Mouse (Mus musculus) megakaryocyte, embryonic 14.5 days (primary cell): ENCODE results near the gene H2-D1. TPM values are rescaled to one million over a fixed set of nuclear protein-coding genes. Genes with fewer than 3 reads are reported as not detected.

Source experiments
- H3K27me3 ChIP-seq: replicated peaks from 2 replicates; pipeline ENCODE3; 2012; ENCODE audit warnings: inconsistent platforms
- H3K36me3 ChIP-seq: replicated peaks from 2 replicates; pipeline ENCODE3; 2012; ENCODE audit warnings: low read length, inconsistent platforms, mixed read lengths
- H3K4me1 ChIP-seq: 2 replicates; pipeline ENCODE4 v1.6.1; 2012; ENCODE audit warnings: inconsistent platforms
- H3K4me3 ChIP-seq: replicated peaks from 2 replicates; pipeline ENCODE3; 2012; ENCODE audit warnings: moderate library complexity, mild to moderate bottlenecking, inconsistent platforms
- H3K9me3 ChIP-seq: 2 replicates; pipeline ENCODE4 v1.6.1; 2012; ENCODE audit warnings: inconsistent platforms
- FLI1 ChIP-seq: IDR thresholded peaks from 2 replicates; pipeline ENCODE4 v1.6.1; 2012; ENCODE audit warnings: low read length, inconsistent platforms, mixed read lengths
- GATA1 ChIP-seq: IDR thresholded peaks from 3 replicates; pipeline ENCODE4 v1.6.1; 2012; ENCODE audit warnings: mixed read lengths, low read length, inconsistent platforms, borderline replicate concordance
- polyA plus RNA-seq: library from polyadenylated mRNA; stranded (reverse); fragments of >175 nt; gene quantifications from 2 replicates; pipeline ENCODE4 v1.2.3, GENCODE M21; 2012; ENCODE audit warnings: low replicate concordance; ENCODE audit not compliant: insufficient read depth

H2-D1 gene
- polyA plus RNA-seq, 1 experiment = 362 TPM

- Histone ChIP-seq H3K27me3 (no peaks in the 10 kb centered on the region), H3K9me3 (no peaks in the 10 kb centered on the region), H3K36me3 (peaks cover 31% of the 10 kb centered on the region), H3K4me1 (peaks cover 58% of the 10 kb centered on the region), H3K4me3 (no peak overlapping the region)
- TF ChIP-seq FLI1 (no peak), GATA1 (no peak)
Observed at GRCm38 (mm10) chr17:35239700-35240099, 22.8 kb upstream of the H2-D1 start.

DNA sequence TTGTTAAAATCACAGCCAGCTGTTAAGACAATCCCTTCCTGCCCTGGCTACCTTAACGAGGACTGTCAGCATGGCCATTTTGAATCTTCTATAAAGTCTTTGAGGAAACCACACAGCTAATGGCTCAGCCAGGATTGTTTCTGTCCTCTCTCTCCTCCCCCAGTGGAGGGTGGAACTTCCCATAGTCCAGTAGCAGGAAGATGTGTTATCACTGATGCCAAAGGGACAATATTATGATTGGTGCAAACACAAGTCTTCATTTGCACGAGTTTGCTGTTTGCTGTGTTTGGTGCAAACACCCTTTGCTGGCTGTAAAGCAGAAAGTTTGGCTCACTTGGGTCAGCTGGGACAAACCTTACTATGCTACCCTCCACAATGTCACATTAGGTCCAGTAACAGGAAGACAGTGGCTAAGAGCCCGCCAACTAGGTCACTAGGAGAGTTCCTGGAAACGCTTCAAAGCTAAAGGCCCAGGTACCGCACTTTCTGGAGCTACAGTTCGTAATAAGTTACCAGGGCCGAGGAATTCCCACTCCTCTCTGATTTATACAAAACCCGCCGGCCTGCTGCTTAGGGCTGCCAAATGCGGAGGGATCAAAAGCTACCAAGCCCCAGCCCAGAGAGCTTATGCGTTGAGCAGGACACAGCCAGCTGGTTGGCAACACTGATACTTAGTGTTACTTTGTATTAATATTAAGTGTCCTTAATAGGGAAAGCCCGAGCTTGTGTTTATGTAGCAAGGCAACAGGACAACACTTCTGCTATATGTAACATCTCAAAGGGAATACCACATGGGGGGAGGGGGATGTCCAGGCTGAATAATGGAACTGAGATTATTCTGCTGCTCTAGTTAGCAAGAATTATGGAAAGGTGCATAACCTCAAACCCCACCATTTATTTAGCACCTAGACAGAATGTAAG is 21.9 kb upstream of the H2-D1 start:
- TF ChIP-seq GATA1 (no peak), FLI1 (no peak)
- peaks cover 63% of the 10 kb centered on the region for H3K4me1 ChIP-seq
- H3K36me3 ChIP-seq = peaks cover 40% of the 10 kb centered on the region
- H3K9me3 ChIP-seq = no peaks in the 10 kb centered on the region
- H3K4me3 ChIP-seq = peak overlapping the region; percentile 95
- no peaks in the 10 kb centered on the region for H3K27me3 ChIP-seq

DNA sequence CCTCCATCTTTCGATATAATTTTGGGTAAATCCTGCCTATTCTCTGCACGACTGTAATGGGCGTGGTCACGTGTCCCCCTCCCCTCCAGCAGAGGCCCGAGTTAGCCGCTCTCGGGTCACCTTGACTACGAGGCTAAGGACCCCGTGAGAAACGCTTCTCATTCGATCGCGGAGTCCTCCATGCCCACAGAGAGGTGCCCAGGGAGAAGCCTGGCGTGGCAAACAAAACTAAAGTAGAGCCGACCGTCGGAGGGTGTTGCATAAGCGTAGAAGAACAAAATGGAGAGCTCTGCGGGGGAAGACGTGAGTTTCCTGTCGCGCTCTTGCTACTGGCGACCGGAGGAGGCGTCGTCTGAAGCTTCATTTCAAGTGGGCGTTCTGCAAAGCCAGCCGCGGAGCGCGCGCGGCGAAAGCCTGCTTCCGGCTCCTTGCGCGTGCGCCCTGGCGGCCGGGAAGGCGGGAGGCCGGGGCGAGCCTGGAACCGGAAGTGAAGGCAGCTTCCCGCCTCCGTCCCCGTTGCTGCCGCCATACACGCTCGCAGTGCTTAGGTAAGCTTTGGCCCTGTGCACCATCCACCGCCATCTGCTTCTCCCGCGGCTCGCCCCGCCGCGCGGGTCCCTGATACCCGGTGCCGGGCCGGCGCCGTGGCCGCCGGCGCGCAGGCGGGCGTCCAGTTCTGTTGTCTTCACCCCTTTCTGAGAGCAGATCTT is 21.1 kb upstream of the H2-D1 start, which contains the start of gene Ddx39b:
Gene Ddx39b, plus strand, starts transcription at position 442 of the 710 bp plus-strand sequence.
- H3K36me3 ChIP-seq = peaks cover 49% of the 10 kb centered on the region
- TF ChIP-seq GATA1 (no peak), FLI1 (peak; percentile 98)
- peak within 1 kb of the TSS; percentile 95 for H3K4me3 ChIP-seq
- no peaks in the 10 kb centered on the region for H3K27me3 ChIP-seq
- H3K9me3 ChIP-seq = no peaks in the 10 kb centered on the region
- peaks cover 67% of the 10 kb centered on the region for H3K4me1 ChIP-seq

DNA sequence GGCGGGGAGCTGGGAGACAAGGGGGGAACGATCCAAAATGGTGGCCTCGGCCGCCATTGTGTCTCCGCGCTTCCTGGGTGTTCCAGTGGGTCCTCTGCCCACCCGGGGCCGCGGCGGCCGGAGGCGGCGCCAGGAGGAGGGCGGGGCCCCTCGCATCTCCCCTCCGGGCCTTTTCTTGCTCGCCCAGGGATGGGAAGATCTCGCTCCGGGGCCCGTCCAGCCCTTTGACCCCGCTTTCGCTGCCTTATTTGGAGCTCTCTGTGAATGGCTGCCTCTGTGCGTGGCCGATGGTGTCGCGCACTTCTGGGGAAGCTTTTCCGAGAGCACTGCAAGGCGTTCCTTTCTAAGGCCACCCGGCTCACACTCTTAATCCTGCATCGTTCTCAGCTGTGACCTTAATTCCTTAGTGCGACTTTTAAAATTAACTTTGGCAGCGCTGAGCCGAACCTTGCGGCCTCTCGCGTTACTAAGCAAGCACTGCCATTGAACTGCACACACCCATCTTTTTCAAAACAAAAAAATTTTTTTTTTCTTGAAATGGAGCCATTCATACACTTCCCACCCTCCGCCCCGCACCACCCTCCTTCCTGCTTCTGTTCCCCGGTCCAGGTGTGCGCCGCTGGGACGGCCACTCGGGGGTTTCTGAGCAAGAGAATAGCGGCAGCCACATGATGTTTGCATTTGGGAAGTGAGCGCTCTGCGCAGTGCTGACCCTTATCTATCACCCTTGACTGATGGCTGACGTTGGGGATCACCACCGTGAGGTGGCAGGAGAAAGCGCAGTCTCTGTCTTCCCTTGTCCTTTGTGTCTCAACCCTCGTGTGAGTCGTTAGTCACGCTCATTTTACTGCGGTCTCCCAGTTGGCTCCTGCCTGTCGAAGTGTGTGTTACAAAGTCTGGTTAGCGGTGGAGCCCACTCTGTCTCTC is 20.3 kb upstream of the H2-D1 start:
- Histone ChIP-seq H3K4me1 (peaks cover 69% of the 10 kb centered on the region), H3K4me3 (peak overlapping the region; percentile 95), H3K9me3 (no peaks in the 10 kb centered on the region), H3K36me3 (peaks cover 53% of the 10 kb centered on the region), H3K27me3 (peaks cover 2% of the 10 kb centered on the region)
- TF ChIP-seq GATA1 (peak; percentile 81; the same call in 1 of the 3 replicates), FLI1 (no peak)

DNA sequence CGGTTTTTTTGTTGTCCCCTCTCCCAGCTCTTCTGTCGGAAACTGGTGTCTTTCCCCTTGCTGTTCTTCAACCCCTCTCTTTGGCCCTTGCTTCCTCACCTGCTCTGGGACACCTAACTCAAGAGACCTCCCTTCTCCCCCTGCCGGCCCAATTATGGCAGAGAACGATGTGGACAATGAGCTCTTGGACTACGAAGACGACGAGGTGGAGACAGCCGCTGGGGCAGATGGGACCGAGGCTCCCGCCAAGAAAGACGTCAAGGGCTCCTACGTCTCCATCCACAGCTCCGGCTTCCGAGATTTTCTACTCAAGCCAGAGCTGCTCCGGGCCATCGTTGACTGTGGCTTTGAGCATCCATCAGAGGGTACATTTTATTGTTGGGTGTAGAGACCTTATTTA is 19.4 kb upstream of the H2-D1 start:
- TF ChIP-seq GATA1 = no peak
- TF ChIP-seq FLI1 = no peak
- H3K27me3 ChIP-seq = peaks cover 2% of the 10 kb centered on the region
- peak overlapping the region; percentile 95 for H3K4me3 ChIP-seq
- H3K4me1 ChIP-seq = peaks cover 70% of the 10 kb centered on the region
- peaks cover 53% of the 10 kb centered on the region for H3K36me3 ChIP-seq
- no peaks in the 10 kb centered on the region for H3K9me3 ChIP-seq

- Histone ChIP-seq H3K4me1 (peaks cover 64% of the 10 kb centered on the region), H3K36me3 (peaks cover 71% of the 10 kb centered on the region), H3K4me3 (no peak overlapping the region), H3K9me3 (no peaks in the 10 kb centered on the region), H3K27me3 (peaks cover 6% of the 10 kb centered on the region)
- TF ChIP-seq GATA1 (no peak), FLI1 (no peak)
Observed at GRCm38 (mm10) chr17:35244999-35245398, 17.5 kb upstream of the H2-D1 start.

- H3K36me3 ChIP-seq = peaks cover 81% of the 10 kb centered on the region
- peaks cover 58% of the 10 kb centered on the region for H3K4me1 ChIP-seq
- peaks cover 11% of the 10 kb centered on the region for H3K27me3 ChIP-seq
- H3K4me3 ChIP-seq = no peak overlapping the region
- no peak for TF ChIP-seq GATA1
- TF ChIP-seq FLI1 = no peak
- H3K9me3 ChIP-seq = no peaks in the 10 kb centered on the region
Observed at GRCm38 (mm10) chr17:35245731-35246623, 16.6 kb upstream of the H2-D1 start.

DNA sequence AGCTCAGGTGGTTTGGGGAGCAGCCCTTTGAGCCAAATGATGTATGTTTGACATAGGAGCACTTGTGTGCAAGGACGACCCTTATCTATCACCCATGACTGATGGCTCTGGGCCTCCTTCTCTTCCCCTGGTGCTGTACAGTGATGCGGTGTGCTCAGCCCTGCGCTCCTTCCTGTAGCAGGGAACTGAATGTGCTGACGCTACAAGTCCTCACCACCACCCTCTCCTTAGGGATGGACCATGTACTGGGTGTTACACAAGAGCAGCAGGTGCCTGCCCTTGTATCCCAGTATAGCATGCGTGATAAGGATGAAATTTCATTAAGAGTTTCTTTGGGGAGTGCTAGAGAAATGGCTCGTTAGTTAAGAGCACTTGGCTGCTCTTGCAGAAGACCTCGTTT is 15.4 kb upstream of the H2-D1 start:
- TF ChIP-seq GATA1 = no peak
- TF ChIP-seq FLI1 = no peak
- Histone ChIP-seq H3K36me3 (peaks cover 92% of the 10 kb centered on the region), H3K4me3 (peak overlapping the region; percentile 12), H3K4me1 (peaks cover 56% of the 10 kb centered on the region), H3K9me3 (no peaks in the 10 kb centered on the region), H3K27me3 (peaks cover 11% of the 10 kb centered on the region)

DNA sequence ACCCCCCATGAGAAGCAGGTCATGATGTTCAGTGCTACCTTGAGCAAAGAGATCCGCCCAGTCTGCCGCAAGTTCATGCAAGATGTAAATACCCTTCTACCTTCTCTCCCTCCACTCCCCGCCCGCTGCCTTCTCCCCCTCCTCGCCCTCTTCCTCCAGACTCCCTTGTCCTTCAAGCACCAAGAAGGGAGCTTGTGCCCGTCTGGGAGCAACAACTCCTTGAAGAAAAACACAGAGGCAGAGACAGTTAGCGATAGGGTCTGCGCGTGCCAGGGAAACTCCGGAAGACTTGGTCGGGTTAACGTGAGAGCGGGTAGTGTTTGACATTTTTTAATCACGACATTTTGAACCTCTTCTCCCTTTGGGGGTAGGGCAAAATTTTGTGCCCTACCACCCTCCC is 13.5 kb upstream of the H2-D1 start:
- no peak overlapping the region for H3K4me3 ChIP-seq
- no peaks in the 10 kb centered on the region for H3K9me3 ChIP-seq
- peaks cover 45% of the 10 kb centered on the region for H3K4me1 ChIP-seq
- peaks cover 99% of the 10 kb centered on the region for H3K36me3 ChIP-seq
- H3K27me3 ChIP-seq = peaks cover 16% of the 10 kb centered on the region
- TF ChIP-seq GATA1 = no peak
- TF ChIP-seq FLI1 = no peak
